Mouse (Mus musculus) small intestine, adult 2 months (tissue): ENCODE results near the gene Zfp446. TPM values are rescaled to one million over a fixed set of nuclear protein-coding genes. Genes with fewer than 3 reads are reported as not detected.

Experiments
- H3K27ac ChIP-seq: fragments of 200-500 bp; 2 replicates; pipeline ENCODE4 v1.5.1; 2012; ENCODE audit warnings: low read depth, low read length, control low read depth, inconsistent platforms; ENCODE audit not compliant: insufficient read depth
- H3K27me3 ChIP-seq: fragments of 200-500 bp; 2 replicates; pipeline ENCODE4 v1.6.1; 2012; ENCODE audit warnings: mild to moderate bottlenecking, moderate library complexity, low read length, inconsistent platforms; ENCODE audit not compliant: control insufficient read depth, insufficient read depth
- H3K36me3 ChIP-seq: fragments of 200-500 bp; 2 replicates; pipeline ENCODE4 v1.6.1; 2012; ENCODE audit warnings: mild to moderate bottlenecking, low read length, control low read depth, inconsistent platforms; ENCODE audit not compliant: control insufficient read depth, insufficient read depth
- H3K4me1 ChIP-seq: fragments of 200-500 bp; 2 replicates; pipeline ENCODE4 v1.6.1; 2012; ENCODE audit warnings: low read length, inconsistent platforms, mixed read lengths; ENCODE audit not compliant: control insufficient read depth, insufficient read depth, insufficient read length
- H3K4me3 ChIP-seq: fragments of 200-500 bp; 2 replicates; pipeline ENCODE4 v1.5.1; 2012; ENCODE audit warnings: low read depth, mild to moderate bottlenecking, control low read depth, inconsistent platforms, low read length, moderate library complexity
- CTCF ChIP-seq: fragments of 200-500 bp; IDR thresholded peaks from 2 replicates; pipeline ENCODE4 v1.5.1; 2012; ENCODE audit warnings: low read depth, mild to moderate bottlenecking, control low read depth, inconsistent platforms, low read length, moderate library complexity, mixed read lengths; ENCODE audit not compliant: insufficient replicate concordance, insufficient read length; ENCODE audit errors: extremely low read depth
- POLR2A ChIP-seq: fragments of 200-500 bp; IDR thresholded peaks from 2 replicates; pipeline ENCODE4 v1.6.1; 2012; ENCODE audit warnings: low read depth, mild to moderate bottlenecking, control low read depth, inconsistent platforms, low read length, moderate library complexity
- WGBS: fragments of 180-500 bp; shearing (Covaris S2); methylation state at CpG from one replicate; pipeline ENCODE4 v1.1.7; 2018; 5-methylcytosine and 5-hydroxymethylcytosine counted together
- polyA plus RNA-seq: library from polyadenylated mRNA; depleted of rRNA; stranded (reverse); fragments of >200 nt; gene quantifications from 2 replicates; pipeline ENCODE4 v1.2.3, GENCODE M21; 2012

Gene Zfp446
- polyA plus RNA-seq, 1 experiment, result 1.2 TPM

DNA sequence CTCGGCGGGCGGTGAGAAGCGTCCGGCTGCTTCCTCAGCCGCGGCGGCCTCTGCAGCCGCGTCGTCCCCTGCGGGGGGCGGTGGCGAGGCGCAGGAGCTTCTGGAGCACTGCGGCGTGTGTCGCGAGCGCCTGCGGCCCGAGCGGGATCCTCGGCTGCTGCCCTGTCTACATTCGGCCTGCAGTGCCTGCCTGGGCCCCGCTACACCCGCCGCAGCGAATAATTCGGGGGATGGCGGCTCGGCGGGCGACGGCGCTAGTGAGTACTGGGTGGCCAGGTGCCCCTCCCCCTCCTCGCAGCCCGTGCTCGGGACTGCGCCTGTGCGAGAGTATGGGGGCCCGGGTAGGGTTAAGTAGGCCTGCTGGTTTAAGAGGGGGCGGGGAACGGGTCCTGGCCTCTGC is 47.2 kb downstream of the Zfp446 start:
- peak overlapping the region; percentile 26; the same call in 1 of the 2 replicates for H3K27ac ChIP-seq
- H3K27me3 ChIP-seq, result no peaks in the 10 kb centered on the region
- H3K36me3 ChIP-seq, result peaks cover 30% of the 10 kb centered on the region
- TF ChIP-seq POLR2A (no peak), CTCF (0 out of 2 replicates have a peak, but pooled peaks have one; percentile 15)
- peak overlapping the region; percentile 73 for H3K4me3 ChIP-seq
- H3K4me1 ChIP-seq, result peaks cover 9% of the 10 kb centered on the region
- under 1% methylated on average over 36 of the region's 44 CpGs for WGBS

DNA sequence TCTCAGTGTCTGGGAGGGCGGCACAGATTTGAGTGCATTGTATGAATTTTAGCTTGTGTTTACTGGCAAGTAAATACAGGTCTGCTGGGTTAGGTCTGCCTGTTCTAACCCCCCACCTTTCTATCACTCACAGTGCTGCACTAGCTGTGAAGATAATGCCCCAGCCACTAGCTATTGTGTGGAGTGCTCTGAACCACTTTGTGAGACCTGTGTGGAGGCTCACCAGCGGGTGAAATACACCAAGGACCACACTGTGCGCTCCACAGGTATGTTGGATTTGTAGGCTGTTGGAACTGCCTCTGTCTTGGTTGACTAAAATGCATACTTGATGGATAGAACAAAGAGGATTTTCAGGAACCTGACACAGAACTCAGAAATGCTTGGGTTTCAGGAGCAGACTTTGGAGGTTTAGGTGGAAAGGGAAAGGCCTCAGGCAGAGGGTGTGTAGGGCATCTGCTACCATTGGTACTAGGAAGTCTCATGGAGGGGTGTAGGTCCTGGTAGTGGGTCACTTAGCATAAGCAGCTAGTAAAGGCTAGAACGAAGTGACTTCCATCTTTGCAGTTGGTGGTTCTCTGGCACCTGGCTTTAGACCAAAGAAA is 48.0 kb downstream of the Zfp446 start:
- H3K36me3 ChIP-seq, result peaks cover 37% of the 10 kb centered on the region
- H3K4me1 ChIP-seq, result peaks cover 9% of the 10 kb centered on the region
- peak overlapping the region; percentile 73; the same call in 1 of the 2 replicates for H3K4me3 ChIP-seq
- no peaks in the 10 kb centered on the region for H3K27me3 ChIP-seq
- TF ChIP-seq CTCF (no peak), POLR2A (no peak)
- WGBS, result 13% methylated on average over 4 of the region's 4 CpGs
- no peak overlapping the region for H3K27ac ChIP-seq

DNA sequence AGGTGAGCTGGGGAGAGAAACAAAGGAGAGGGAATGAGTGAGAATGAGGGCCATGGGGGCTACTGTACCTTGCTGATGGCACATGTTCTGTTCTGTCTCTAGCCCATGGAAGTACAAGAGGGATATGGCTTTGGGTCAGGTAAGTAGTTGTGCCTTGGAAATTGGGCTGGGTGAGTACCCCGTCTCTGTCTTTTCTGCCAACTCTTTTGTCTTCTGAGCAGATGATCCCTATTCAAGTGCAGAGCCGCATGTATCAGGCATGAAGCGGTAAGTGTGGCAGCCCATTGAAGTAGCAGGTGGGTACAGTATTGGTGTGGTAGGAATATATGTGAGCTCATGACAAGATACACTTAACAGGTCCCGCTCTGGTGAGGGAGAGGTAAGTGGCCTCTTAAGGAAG is 51.3 kb downstream of the Zfp446 start:
- Histone ChIP-seq H3K4me3 (no peak overlapping the region), H3K36me3 (peaks cover 54% of the 10 kb centered on the region), H3K27ac (no peak overlapping the region), H3K27me3 (no peaks in the 10 kb centered on the region), H3K4me1 (peaks cover 11% of the 10 kb centered on the region; the same call in 1 of the 2 replicates)
- WGBS, result 94% methylated on average over 4 of the region's 4 CpGs
- TF ChIP-seq CTCF (no peak), POLR2A (no peak)

DNA sequence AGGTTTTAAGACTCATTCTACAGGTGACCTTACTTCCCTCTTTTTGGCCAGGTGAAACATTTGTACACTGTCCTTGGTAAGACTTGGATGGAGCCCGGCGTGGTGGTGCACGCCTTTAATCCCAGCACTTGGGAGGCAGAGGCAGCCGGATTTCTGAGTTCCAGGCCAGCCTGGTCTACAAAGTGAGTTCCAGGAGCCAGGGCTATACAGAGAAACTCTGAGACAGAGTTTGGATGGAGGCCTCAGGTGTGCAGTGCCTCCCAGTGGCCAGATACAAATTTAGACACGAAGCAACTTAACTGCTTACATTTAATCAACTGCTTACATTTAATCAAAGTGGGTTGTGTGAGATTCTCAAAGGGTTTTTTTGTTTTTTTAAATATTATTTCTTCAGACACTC is 53.4 kb downstream of the Zfp446 start:
- H3K4me1 ChIP-seq, result peaks cover 12% of the 10 kb centered on the region
- H3K4me3 ChIP-seq, result no peak overlapping the region
- H3K27ac ChIP-seq, result no peak overlapping the region
- TF ChIP-seq POLR2A (no peak), CTCF (peak; percentile 40; the same call in 1 of the 2 replicates)
- 58% methylated on average over 5 of the region's 5 CpGs for WGBS
- H3K36me3 ChIP-seq, result peaks cover 64% of the 10 kb centered on the region
- H3K27me3 ChIP-seq, result no peaks in the 10 kb centered on the region

DNA sequence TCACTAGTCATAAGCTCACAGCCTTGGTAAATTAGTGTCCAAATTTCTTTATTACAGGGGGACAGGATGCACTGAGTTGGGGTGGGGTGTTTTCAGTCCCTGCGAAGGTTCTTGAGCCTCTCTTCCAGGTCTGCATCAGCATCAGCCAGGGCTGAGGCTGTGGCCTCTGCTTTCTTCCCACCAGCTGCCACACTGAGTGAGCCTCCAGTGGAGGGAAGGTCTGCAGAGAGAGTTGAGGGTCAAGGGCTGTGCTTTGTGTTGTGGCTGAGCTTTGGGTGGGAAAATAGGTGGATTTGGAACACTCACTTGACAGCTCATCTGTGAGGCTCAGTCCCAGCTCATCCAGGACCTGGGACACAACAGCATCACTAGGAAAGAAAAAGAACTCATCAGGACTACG is 54.3 kb downstream of the Zfp446 start:
- H3K36me3 ChIP-seq, result peaks cover 60% of the 10 kb centered on the region
- H3K27ac ChIP-seq, result no peak overlapping the region
- TF ChIP-seq CTCF (no peak), POLR2A (no peak)

DNA sequence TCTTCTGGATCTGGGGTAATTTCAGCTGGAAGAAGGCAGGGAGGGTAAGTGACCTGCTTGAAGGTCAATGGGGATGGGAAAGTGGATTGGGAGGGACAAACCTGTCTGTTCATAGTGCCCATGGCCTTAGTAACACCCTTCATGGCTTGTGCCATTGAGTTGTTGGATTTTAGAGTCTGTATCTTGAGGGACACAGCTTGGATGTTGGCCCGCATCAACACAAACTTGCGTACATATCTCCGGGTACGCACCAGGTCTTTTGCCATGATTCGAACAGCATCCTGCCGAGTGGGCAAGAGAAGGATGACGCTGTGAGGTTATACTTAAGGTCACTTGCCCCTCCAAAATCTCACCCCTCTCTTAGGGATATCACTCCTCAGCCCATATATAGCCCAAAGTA is 54.9 kb downstream of the Zfp446 start:
- H3K27ac ChIP-seq, result no peak overlapping the region
- no peak for TF ChIP-seq CTCF
- no peak for TF ChIP-seq POLR2A
- peaks cover 57% of the 10 kb centered on the region for H3K36me3 ChIP-seq
- WGBS, result 87% methylated on average over 7 of the region's 7 CpGs
- H3K4me3 ChIP-seq, result no peak overlapping the region
- H3K4me1 ChIP-seq, result peaks cover 13% of the 10 kb centered on the region
- no peaks in the 10 kb centered on the region for H3K27me3 ChIP-seq

More for the DNA sequence above, 54.3 kb downstream of the Zfp446 start:
- H3K4me3 ChIP-seq, result no peak overlapping the region
- H3K27me3 ChIP-seq, result no peaks in the 10 kb centered on the region
- WGBS, result 85% methylated on average over 2 of the region's 2 CpGs
- H3K4me1 ChIP-seq, result peaks cover 13% of the 10 kb centered on the region

DNA sequence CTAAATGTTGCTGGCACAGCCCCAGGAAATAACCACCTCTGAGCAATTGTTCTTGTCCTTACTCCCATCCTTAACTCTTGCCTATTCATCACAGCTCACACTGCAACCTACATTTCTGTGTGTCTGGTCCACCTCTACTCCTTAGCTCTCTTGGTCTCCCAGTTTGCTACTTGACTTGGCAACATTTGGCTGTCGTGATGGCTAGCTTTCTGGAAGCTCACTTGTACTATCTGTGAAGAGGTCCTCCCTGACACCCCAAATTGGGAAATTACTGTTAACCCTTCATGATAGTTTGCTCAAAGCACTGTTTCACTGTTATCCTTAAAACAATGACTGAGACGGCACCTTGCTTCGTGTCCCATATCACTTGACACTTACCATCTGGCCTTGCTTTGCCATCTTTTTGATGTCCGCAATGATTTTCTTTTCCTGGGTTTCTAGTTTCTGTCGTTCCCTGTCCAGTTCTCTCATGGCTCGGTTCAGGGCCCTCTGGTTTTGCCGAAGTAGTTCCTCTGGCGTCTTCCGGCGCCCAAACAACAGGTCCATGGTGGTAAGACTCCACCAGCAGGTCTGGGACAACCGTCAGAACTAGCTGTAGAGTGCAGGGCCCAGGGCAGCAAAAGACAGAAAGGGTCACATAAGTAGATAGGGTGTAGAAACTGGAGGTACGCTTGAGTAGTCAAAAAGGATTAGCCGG is 56.0 kb downstream of the Zfp446 start:
- Histone ChIP-seq H3K4me1 (peaks cover 13% of the 10 kb centered on the region), H3K27ac (peak overlapping the region; percentile 97), H3K27me3 (no peaks in the 10 kb centered on the region), H3K4me3 (peak overlapping the region; percentile 88), H3K36me3 (peaks cover 46% of the 10 kb centered on the region)
- 21% methylated on average over 13 of the region's 13 CpGs for WGBS
- TF ChIP-seq CTCF (no peak), POLR2A (no peak)
